Mouse (Mus musculus): ENCODE data around the gene Gjb2. TPM values are rescaled to one million over a fixed set of nuclear protein-coding genes. Genes with fewer than 3 reads are reported as not detected.

The Gjb2 gene
- polyA plus RNA-seq, 1 experiment from 2014 or later, result 6.2 TPM

GRCm38 (mm10) chr14:57057204-57057562 lies 47.3 kb downstream of the Gjb2 start:
- WGBS, result 3% methylated on average over 19 of the region's 19 CpGs
- no peak for ATAC-seq (replicated peaks; ENCODE audit: low FRiP score)

GRCm38 (mm10) chr14:57052713-57053112 lies 51.8 kb downstream of the Gjb2 start:
- Histone ChIP-seq H3K27me3 (ENCODE audit: control insufficient read depth, insufficient read depth, low read length) (peaks cover 21% of the 10 kb centered on the region), H3K4me2 (ENCODE audit: low read depth, low read length, severe bottlenecking) (no peak overlapping the region), H3K9ac (ENCODE audit: low read length) (no peak overlapping the region), H3K27ac (ENCODE audit: low read depth, low read length) (no peak overlapping the region), H3K36me3 (ENCODE audit: control insufficient read depth, insufficient read depth, low read length) (no peaks in the 10 kb centered on the region), H3K4me3 (ENCODE audit: low read depth, low read length) (no peak overlapping the region), H3K9me3 (ENCODE audit: control insufficient read depth, low read length) (no peaks in the 10 kb centered on the region), H3K4me1 (replicated peaks; ENCODE audit: control insufficient read depth, insufficient read depth, low read length) (peaks cover 2% of the 10 kb centered on the region; the same call in 1 of the 2 replicates)
- DNase-seq (ENCODE audit: low spot score) (no peak), ATAC-seq (replicated peaks; ENCODE audit: low FRiP score) (no peak)
- WGBS, result 68% methylated on average over 6 of the region's 6 CpGs

More at GRCm38 (mm10) chr14:57057204-57057562, 47.3 kb downstream of the Gjb2 start:
- Histone ChIP-seq H3K9ac (ENCODE audit: low read length) (peak overlapping the region; percentile 23; the same call in 1 of the 2 replicates), H3K9me3 (ENCODE audit: control insufficient read depth, low read length) (no peaks in the 10 kb centered on the region), H3K36me3 (ENCODE audit: control insufficient read depth, insufficient read depth, low read length) (no peaks in the 10 kb centered on the region), H3K4me2 (ENCODE audit: low read depth, low read length, severe bottlenecking) (peak overlapping the region; percentile 85), H3K4me1 (replicated peaks; ENCODE audit: control insufficient read depth, insufficient read depth, low read length) (peaks cover 5% of the 10 kb centered on the region; the same call in 1 of the 2 replicates), H3K27me3 (ENCODE audit: control insufficient read depth, insufficient read depth, low read length) (peaks cover 38% of the 10 kb centered on the region), H3K27ac (ENCODE audit: low read depth, low read length) (no peak overlapping the region), H3K4me3 (ENCODE audit: low read depth, low read length) (peak overlapping the region; percentile 44)
- DNase-seq (ENCODE audit: low spot score), result no peak

Other genes starting within 250 kb of the Gjb2 start
- gene Zmym2, start 218.0 kb downstream of the Gjb2 start, polyA plus RNA-seq (2014; fragmentation: Nextera tagmentation; extraction: Ambion mirVana), result 65.3 and 73.3 TPM in 2 replicates
- gene Gja3, start 46.6 kb downstream of the Gjb2 start, polyA plus RNA-seq (2014; fragmentation: Nextera tagmentation; extraction: Ambion mirVana), result 0.08 TPM in 1 of 2 replicates, not detected in the other
- gene Gm4491, start 11.2 kb upstream of the Gjb2 start, polyA plus RNA-seq (2014; fragmentation: Nextera tagmentation; extraction: Ambion mirVana), result not detected in 2 replicates
- 1.1 and 1.8 TPM in 2 replicates for gene Gjb6, start 28.9 kb upstream of the Gjb2 start, polyA plus RNA-seq (2014; fragmentation: Nextera tagmentation; extraction: Ambion mirVana)